Mouse (Mus musculus) left cerebral cortex, adult 2 months (tissue): ENCODE data around the gene Adam1b. TPM values are rescaled to one million over a fixed set of nuclear protein-coding genes. Genes with fewer than 3 reads are reported as not detected.

ENCODE experiments used
- DNase-seq, 2 experiments: peaks; one replicate each; pipeline ENCODE4 v3.0.0; 2021 to 2022; ENCODE audit warnings: low spot score in 2 of 2, mixed read lengths in 1 of 2; ENCODE audit errors: extremely low spot score in 1 of 2
- H3K27ac ChIP-seq: fragments of 200-600 bp; 2 replicates; pipeline ENCODE4 v1.8.1; 2022
- H3K4me3 ChIP-seq: fragments of 200-600 bp; 2 replicates; pipeline ENCODE4 v1.8.1; 2022
- CTCF ChIP-seq: fragments of 200-600 bp; IDR thresholded peaks from 2 replicates; pipeline ENCODE4 v1.8.1; 2022; ENCODE audit warnings: antibody characterized with exemption, mild to moderate bottlenecking, moderate library complexity
- intact Hi-C: fragments of 180-260 bp; cut with DNase I; formaldehyde crosslinking; loops from one replicate; pipeline ENCODE4 v1.15.1; 2025
- total RNA-seq, 2 experiments: library from RNA; stranded (reverse); gene quantifications; 2 replicates each; pipeline ENCODE4 v1.2.3; 2021

The Adam1b gene
- total RNA-seq, 2 experiments from 2014 or later: 0.12 TPM; not detected in 1

GRCm38 (mm10) chr5:121477680-121478079, 25.6 kb downstream of the Adam1b start:
- Histone ChIP-seq H3K4me3 (no peak overlapping the region), H3K27ac (no peak overlapping the region)
- DNase-seq: no peak
- intact Hi-C loops: no loop called here
- TF ChIP-seq CTCF: peak; percentile 81

GRCm38 (mm10) chr5:121476040-121476439, 27.2 kb downstream of the Adam1b start:
- Histone ChIP-seq H3K27ac (no peak overlapping the region), H3K4me3 (no peak overlapping the region)
- intact Hi-C loops: no loop called here
- no peak for DNase-seq
- no peak for TF ChIP-seq CTCF

- DNase-seq: no peak
- no peak for TF ChIP-seq CTCF
- intact Hi-C loops: no loop called here
- Histone ChIP-seq H3K4me3 (no peak overlapping the region), H3K27ac (no peak overlapping the region)
Observed at GRCm38 (mm10) chr5:121474610-121475009, 28.6 kb downstream of the Adam1b start.

- no peak overlapping the region for H3K4me3 ChIP-seq
- intact Hi-C loops: no loop called here
- no peak for DNase-seq
- no peak for TF ChIP-seq CTCF
- H3K27ac ChIP-seq: no peak overlapping the region
Observed at GRCm38 (mm10) chr5:121472411-121472810, 30.8 kb downstream of the Adam1b start.

GRCm38 (mm10) chr5:121469566-121469965, 33.7 kb downstream of the Adam1b start:
- H3K27ac ChIP-seq: no peak overlapping the region
- no peak for TF ChIP-seq CTCF
- intact Hi-C loops: no loop called here
- no peak overlapping the region for H3K4me3 ChIP-seq
- DNase-seq: no peak

GRCm38 (mm10) chr5:121463601-121464250, 39.5 kb downstream of the Adam1b start:
- Histone ChIP-seq H3K27ac (no peak overlapping the region), H3K4me3 (no peak overlapping the region)
- no peak for DNase-seq
- TF ChIP-seq CTCF: no peak
- intact Hi-C loops: no loop called here

- H3K27ac ChIP-seq: no peak overlapping the region
- no peak for DNase-seq
- no peak overlapping the region for H3K4me3 ChIP-seq
- intact Hi-C loops: no loop called here
- TF ChIP-seq CTCF: no peak
Observed at GRCm38 (mm10) chr5:121462967-121463366, 40.3 kb downstream of the Adam1b start.

- intact Hi-C loops: no loop called here
- H3K27ac ChIP-seq: no peak overlapping the region
- H3K4me3 ChIP-seq: no peak overlapping the region
- TF ChIP-seq CTCF: no peak
- DNase-seq: no peak
Observed at GRCm38 (mm10) chr5:121462171-121462502, 41.1 kb downstream of the Adam1b start.

- Histone ChIP-seq H3K27ac (no peak overlapping the region), H3K4me3 (no peak overlapping the region)
- DNase-seq: no peak
- no peak for TF ChIP-seq CTCF
- intact Hi-C loops: no loop called here
Observed at GRCm38 (mm10) chr5:121461339-121462170, 41.7 kb downstream of the Adam1b start.

- intact Hi-C loops: no loop called here
- Histone ChIP-seq H3K4me3 (no peak overlapping the region), H3K27ac (no peak overlapping the region)
- no peak for DNase-seq
- no peak for TF ChIP-seq CTCF
Observed at GRCm38 (mm10) chr5:121455510-121456265, 47.5 kb downstream of the Adam1b start.

- DNase-seq: no peak
- no peak for TF ChIP-seq CTCF
Observed at GRCm38 (mm10) chr5:121454503-121454782, 48.8 kb downstream of the Adam1b start.

GRCm38 (mm10) chr5:121453743-121454502, 49.3 kb downstream of the Adam1b start:
- no peak for DNase-seq
- H3K4me3 ChIP-seq: no peak overlapping the region
- intact Hi-C loops: no loop called here
- TF ChIP-seq CTCF: no peak
- H3K27ac ChIP-seq: no peak overlapping the region

More at GRCm38 (mm10) chr5:121454503-121454782, 48.8 kb downstream of the Adam1b start:
- intact Hi-C loops: no loop called here
- Histone ChIP-seq H3K27ac (no peak overlapping the region), H3K4me3 (no peak overlapping the region)
